Mouse (Mus musculus) G1E (cell line): ENCODE data around the gene Gm11758. TPM values are rescaled to one million over a fixed set of nuclear protein-coding genes. Genes with fewer than 3 reads are reported as not detected.
"Not testable (repeated sequence)": the region's sequence is repeated elsewhere in the genome, so short reads cannot be mapped to it uniquely, and the experiment has no call there.

Experiments used
- ATAC-seq: 2 replicates; pipeline ENCODE4 v1.8.0; 2016; ENCODE audit warnings: mild to moderate bottlenecking; ENCODE audit not compliant: insufficient number of reproducible peaks, poor library complexity, low FRiP score, severe bottlenecking; ENCODE audit errors: extremely low read depth
- DNase-seq: peaks from one replicate; pipeline ENCODE4 v3.0.0; 2012; ENCODE audit warnings: low spot score
- H3K27me3 ChIP-seq: 2 replicates; pipeline ENCODE4 v1.6.1; 2012; ENCODE audit warnings: mild to moderate bottlenecking, low read length, inconsistent platforms; ENCODE audit not compliant: insufficient read depth
- H3K36me3 ChIP-seq: replicated peaks from 2 replicates; pipeline ENCODE3; 2012; ENCODE audit warnings: mild to moderate bottlenecking, inconsistent platforms
- H3K4me1 ChIP-seq: 2 replicates; pipeline ENCODE4 v1.6.1; 2012; ENCODE audit warnings: low read depth, low read length, inconsistent platforms, mixed read lengths; ENCODE audit not compliant: insufficient read depth
- H3K4me3 ChIP-seq: 2 replicates; pipeline ENCODE4 v1.5.1; 2012; ENCODE audit warnings: low read depth, mild to moderate bottlenecking, inconsistent platforms, low read length, moderate library complexity, mixed read lengths
- H3K9me3 ChIP-seq: replicated peaks from 2 replicates; pipeline ENCODE4 v1.6.1; 2012; ENCODE audit warnings: inconsistent platforms
- CTCF ChIP-seq: IDR thresholded peaks from 2 replicates; pipeline ENCODE4 v1.5.1; 2012; ENCODE audit warnings: low read depth, low read length, inconsistent platforms, mixed read lengths
- GATA1 ChIP-seq: IDR thresholded peaks from 2 replicates; pipeline ENCODE4 v1.6.1; 2012; ENCODE audit warnings: borderline replicate concordance, low read length, inconsistent platforms, mixed read lengths
- GATA2 ChIP-seq: IDR thresholded peaks from 2 replicates; pipeline ENCODE4 v1.6.1; 2012; ENCODE audit warnings: low read depth, low read length, inconsistent platforms, borderline replicate concordance
- POLR2AphosphoS5 ChIP-seq: IDR thresholded peaks from 2 replicates; pipeline ENCODE4 v1.6.1; 2012; ENCODE audit warnings: low read depth, low read length, inconsistent platforms; ENCODE audit not compliant: insufficient replicate concordance
- TAL1 ChIP-seq: conservative IDR thresholded peaks from 2 replicates; pipeline ENCODE4 v1.6.1; 2012; ENCODE audit warnings: low read depth, low read length, inconsistent platforms, mixed read lengths
- polyA plus RNA-seq: library from polyadenylated mRNA; stranded (reverse); fragments of >175 nt; gene quantifications from 2 replicates; pipeline ENCODE4 v1.2.3, GENCODE M21; 2012
- total RNA-seq, 2 experiments: library from RNA; stranded (forward) in 1 of 2; stranded (reverse) in 1 of 2; fragments of 200-1000 nt in 1 of 2; fragments of >200 nt in 1 of 2; fragmentation: Nextera tagmentation in 1 of 2; gene quantifications; 2 replicates each; pipeline ENCODE4 v1.2.3; 2014 to 2017

Gene Gm11758
- not detected in 2 replicates for total RNA-seq (2014; fragmentation: Nextera tagmentation)
- total RNA-seq (2017), result not detected in 2 replicates
- not detected in 2 replicates for polyA plus RNA-seq

DNA sequence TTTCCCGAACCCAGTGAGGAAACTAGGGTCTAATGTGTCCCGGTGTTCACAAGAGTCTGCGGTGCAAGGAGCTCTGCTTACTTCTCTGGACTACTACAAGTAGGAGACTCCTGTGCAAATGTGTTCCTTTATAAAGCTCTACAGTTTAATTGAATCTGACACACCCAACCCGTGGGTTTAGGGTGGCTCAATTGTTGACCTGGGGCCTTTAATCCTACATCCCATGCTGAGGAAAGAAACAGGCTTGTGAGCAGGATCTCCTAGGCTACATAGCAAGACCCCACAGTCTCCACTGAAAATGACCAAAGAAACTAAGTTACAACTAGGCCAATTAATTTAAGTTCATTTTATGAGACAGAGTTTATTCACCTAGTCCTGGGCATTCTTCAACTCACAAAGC is at the start of gene Gm11758:
Gene Gm11758, minus strand, starts transcription at position 101 of the 400 bp plus-strand sequence.
- not testable (repeated sequence) for H3K4me3 ChIP-seq, H3K36me3 ChIP-seq, H3K4me1 ChIP-seq, H3K9me3 ChIP-seq, DNase-seq, H3K27me3 ChIP-seq, ATAC-seq

DNA sequence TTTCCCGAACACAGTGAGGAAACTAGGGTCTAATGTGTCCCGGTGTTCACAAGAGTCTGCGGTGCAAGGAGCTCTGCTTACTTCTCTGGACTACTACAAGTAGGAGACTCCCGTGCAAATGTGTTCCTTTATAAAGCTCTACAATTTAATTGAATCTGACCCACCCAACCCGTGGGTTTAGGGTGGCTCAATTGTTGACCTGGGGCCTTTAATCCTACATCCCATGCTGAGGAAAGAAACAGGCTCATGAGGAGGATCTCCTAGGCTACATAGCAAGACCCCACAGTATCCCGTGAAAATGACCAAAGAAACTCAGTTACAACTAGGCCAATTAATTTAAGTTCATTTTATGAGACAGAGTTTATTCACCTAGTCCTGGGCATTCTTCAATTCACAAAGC is 44.6 kb upstream of the Gm11758 start, which contains the start of gene Gm11756:
Gene Gm11756, minus strand, starts transcription at position 101 of the 400 bp plus-strand sequence.
- H3K4me1 ChIP-seq, H3K27me3 ChIP-seq, H3K36me3 ChIP-seq, DNase-seq, H3K4me3 ChIP-seq, H3K9me3 ChIP-seq, ATAC-seq: not testable (repeated sequence)

DNA sequence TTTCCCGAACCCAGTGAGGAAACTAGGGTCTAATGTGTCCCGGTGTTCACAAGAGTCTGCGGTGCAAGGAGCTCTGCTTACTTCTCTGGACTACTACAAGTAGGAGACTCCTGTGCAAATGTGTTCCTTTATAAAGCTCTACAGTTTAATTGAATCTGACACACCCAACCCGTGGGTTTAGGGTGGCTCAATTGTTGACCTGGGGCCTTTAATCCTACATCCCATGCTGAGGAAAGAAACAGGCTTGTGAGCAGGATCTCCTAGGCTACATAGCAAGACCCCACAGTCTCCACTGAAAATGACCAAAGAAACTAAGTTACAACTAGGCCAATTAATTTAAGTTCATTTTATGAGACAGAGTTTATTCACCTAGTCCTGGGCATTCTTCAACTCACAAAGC is 29.8 kb upstream of the Gm11758 start, which contains the start of gene Gm13871:
Gene Gm13871, minus strand, starts transcription at position 101 of the 400 bp plus-strand sequence.
- not testable (repeated sequence) for H3K4me3 ChIP-seq, H3K36me3 ChIP-seq, H3K27me3 ChIP-seq, H3K4me1 ChIP-seq, H3K9me3 ChIP-seq, ATAC-seq, DNase-seq

DNA sequence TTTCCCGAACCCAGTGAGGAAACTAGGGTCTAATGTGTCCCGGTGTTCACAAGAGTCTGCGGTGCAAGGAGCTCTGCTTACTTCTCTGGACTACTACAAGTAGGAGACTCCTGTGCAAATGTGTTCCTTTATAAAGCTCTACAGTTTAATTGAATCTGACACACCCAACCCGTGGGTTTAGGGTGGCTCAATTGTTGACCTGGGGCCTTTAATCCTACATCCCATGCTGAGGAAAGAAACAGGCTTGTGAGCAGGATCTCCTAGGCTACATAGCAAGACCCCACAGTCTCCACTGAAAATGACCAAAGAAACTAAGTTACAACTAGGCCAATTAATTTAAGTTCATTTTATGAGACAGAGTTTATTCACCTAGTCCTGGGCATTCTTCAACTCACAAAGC is 14.9 kb upstream of the Gm11758 start, which contains the start of gene Gm11757:
Gene Gm11757, minus strand, starts transcription at position 101 of the 400 bp plus-strand sequence.
- not testable (repeated sequence) for H3K36me3 ChIP-seq, DNase-seq, H3K4me1 ChIP-seq, H3K27me3 ChIP-seq, H3K9me3 ChIP-seq, ATAC-seq, H3K4me3 ChIP-seq

DNA sequence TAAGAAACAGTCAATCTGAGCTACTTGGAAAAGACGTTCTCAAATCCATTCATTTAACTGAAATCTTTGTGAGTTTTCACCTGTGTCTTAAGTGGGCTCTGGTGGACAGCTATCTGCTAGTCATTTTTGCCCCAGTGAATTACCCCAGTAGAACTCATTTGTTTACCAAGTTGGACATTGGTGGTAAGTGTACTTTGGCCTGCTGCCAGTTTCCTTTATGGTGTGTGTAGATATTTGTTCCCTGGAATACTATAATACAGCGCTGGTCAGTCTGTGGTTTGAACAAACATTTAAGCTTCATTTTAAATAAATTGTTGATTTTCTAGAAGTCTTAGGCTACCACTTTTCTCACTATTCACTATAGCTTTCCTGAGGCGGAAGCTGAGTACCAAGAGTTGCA is 49.5 kb downstream of the Gm11758 start:
- DNase-seq, result no peak
- TF ChIP-seq CTCF, result no peak
- TF ChIP-seq GATA1, result no peak
- TF ChIP-seq GATA2, result no peak
- no peak for TF ChIP-seq TAL1
- TF ChIP-seq POLR2AphosphoS5, result no peak
- no peak for ATAC-seq
- H3K36me3 ChIP-seq, result no peaks in the 10 kb centered on the region
- no peaks in the 10 kb centered on the region for H3K4me1 ChIP-seq
- H3K4me3 ChIP-seq, result no peak overlapping the region
- H3K27me3 ChIP-seq, result no peaks in the 10 kb centered on the region
- peaks cover 5% of the 10 kb centered on the region; the same call in 1 of the 2 replicates for H3K9me3 ChIP-seq

Other genes starting within 250 kb of the Gm11758 start
- not detected in 2 replicates for gene Gm11236, start 238.1 kb downstream of the Gm11758 start, total RNA-seq (2014; fragmentation: Nextera tagmentation)
- not detected in 2 replicates for gene Gm11236, start 238.1 kb downstream of the Gm11758 start, total RNA-seq (2017)
- not detected in 2 replicates for gene Gm11236, start 238.1 kb downstream of the Gm11758 start, polyA plus RNA-seq
- gene Gm11239, start 207.9 kb downstream of the Gm11758 start, total RNA-seq (2014; fragmentation: Nextera tagmentation), result not detected in 2 replicates
- gene Gm11239, start 207.9 kb downstream of the Gm11758 start, total RNA-seq (2017), result 0.27 TPM in 1 of 2 replicates, not detected in the other
- not detected in 2 replicates for gene Gm11239, start 207.9 kb downstream of the Gm11758 start, polyA plus RNA-seq
- not detected in 2 replicates for gene Gm428, start 192.8 kb downstream of the Gm11758 start, total RNA-seq (2014; fragmentation: Nextera tagmentation)
- 0.27 and 0.41 TPM in 2 replicates for gene Gm428, start 192.8 kb downstream of the Gm11758 start, total RNA-seq (2017)
- gene Gm428, start 192.8 kb downstream of the Gm11758 start, polyA plus RNA-seq, result not detected in 2 replicates
- not detected in 2 replicates for gene Rasef, start 85.3 kb downstream of the Gm11758 start, total RNA-seq (2014; fragmentation: Nextera tagmentation)
- 0.05 TPM in 1 of 2 replicates, not detected in the other for gene Rasef, start 85.3 kb downstream of the Gm11758 start, total RNA-seq (2017)
- not detected in 2 replicates for gene Rasef, start 85.3 kb downstream of the Gm11758 start, polyA plus RNA-seq
- gene Gm11757, start 14.8 kb upstream of the Gm11758 start, total RNA-seq (2014; fragmentation: Nextera tagmentation), result not detected in 2 replicates
- not detected in 2 replicates for gene Gm11757, start 14.8 kb upstream of the Gm11758 start, total RNA-seq (2017)
- gene Gm11757, start 14.8 kb upstream of the Gm11758 start, polyA plus RNA-seq, result not detected in 2 replicates
- not detected in 2 replicates for gene Gm13871, start 29.7 kb upstream of the Gm11758 start, total RNA-seq (2014; fragmentation: Nextera tagmentation)
- not detected in 2 replicates for gene Gm13871, start 29.7 kb upstream of the Gm11758 start, total RNA-seq (2017)
- not detected in 2 replicates for gene Gm13871, start 29.7 kb upstream of the Gm11758 start, polyA plus RNA-seq
- gene Gm11756, start 44.5 kb upstream of the Gm11758 start, total RNA-seq (2014; fragmentation: Nextera tagmentation), result not detected in 2 replicates
- gene Gm11756, start 44.5 kb upstream of the Gm11758 start, total RNA-seq (2017), result not detected in 2 replicates
- gene Gm11756, start 44.5 kb upstream of the Gm11758 start, polyA plus RNA-seq, result not detected in 2 replicates
- not detected in 2 replicates for gene 2310002L09Rik, start 74.6 kb upstream of the Gm11758 start, total RNA-seq (2014; fragmentation: Nextera tagmentation)
- not detected in 2 replicates for gene 2310002L09Rik, start 74.6 kb upstream of the Gm11758 start, total RNA-seq (2017)
- not detected in 2 replicates for gene 2310002L09Rik, start 74.6 kb upstream of the Gm11758 start, polyA plus RNA-seq
- gene Frmd3, start 137.2 kb upstream of the Gm11758 start, total RNA-seq (2014; fragmentation: Nextera tagmentation), result not detected in 2 replicates
- gene Frmd3, start 137.2 kb upstream of the Gm11758 start, total RNA-seq (2017), result 0.16 and 0.17 TPM in 2 replicates
- not detected in 2 replicates for gene Frmd3, start 137.2 kb upstream of the Gm11758 start, polyA plus RNA-seq